Mouse (Mus musculus) left cerebral cortex, adult 6 months (tissue): ENCODE data around the gene Ttc7b. TPM values are rescaled to one million over a fixed set of nuclear protein-coding genes. Genes with fewer than 3 reads are reported as not detected.

Experiments
- long read RNA-seq, 2 experiments: library from polyadenylated mRNA; unstranded; transcript quantifications; one replicate each; pipeline ENCODE4 v2.0.0; 2019 to 2020
- polyA plus RNA-seq: library from polyadenylated mRNA; unstranded; fragments of <200 nt; fragmentation: Nextera tagmentation; gene quantifications from 2 replicates; pipeline ENCODE4 v1.2.3, GENCODE M21; 2021

Ttc7b gene
- 24.1 and 29.4 TPM in 2 replicates for polyA plus RNA-seq
- long read RNA-seq, experiment 1, transcript Ttc7b-201 (20 exons, 3,446 nt) = major isoform, 13 of 78 reads
- long read RNA-seq, experiment 1, partial matches to known transcripts = 41 of 78 reads
- long read RNA-seq, experiment 1, other reads (novel, unspliced or antisense) = 17 of 78 reads
- long read RNA-seq, experiment 2, partial matches to known transcripts = 37 of 50 reads
- long read RNA-seq, experiment 2, other reads (novel, unspliced or antisense) = 9 of 50 reads

GRCm38 (mm10) chr12:100520794-100521186 lies at the start of gene Ttc7b:
Ttc7b (minus strand) TSS chr12:100520826.

Other genes starting within 250 kb of the Ttc7b start
- 3.3 and 4.2 TPM in 2 replicates for gene Rps6ka5, start 206.2 kb upstream of the Ttc7b start, polyA plus RNA-seq